Comparison of ENCODE assay signal across 17 mouse cellular contexts in genomic region chr9:115966746-115967145, GRCm38 (mm10). TPM values are rescaled to one million over a fixed set of nuclear protein-coding genes. Genes with fewer than 3 reads are reported as not detected.
DNase-seq lines count a peak whose midpoint lies in the region; TF ChIP-seq lines count a peak whose summit lies in the region.
"Had no signal": no experiment of that assay in that cellular context is flagged by ENCODE, and none has a peak within 500 bp of the region (broad histone marks: within the 10 kb centered on the region; RNA-seq: fewer than 3 reads in every experiment).

No protein-coding gene starts in this region.

- H3K4me3 ChIP-seq in gastrocnemius, adult 2 months = no peak overlapping the region
- H3K4me3 ChIP-seq: embryonic facial prominence, embryonic 12.5 days; heart, embryonic 10.5 days had no signal

- no peak for TF ChIP-seq CTCF in gastrocnemius, adult 2 months (IDR thresholded peaks at IDR 0.05)

- intact Hi-C loops in gastrocnemius, adult 2 months (cut with DNase I) = no loop called here
- intact Hi-C loops in gastrocnemius, postnatal 36 days (cut with DNase I) = no loop called here
- intact Hi-C loops in left cerebral cortex, postnatal 14 days (cut with DNase I) = no loop called here

- DNase-seq in gastrocnemius, adult 2 months = peak; percentile 28
- DNase-seq in gastrocnemius, postnatal 36 days = no peak
- peak; percentile 64 to 67 for DNase-seq in right cerebral cortex, adult 2 months (ENCODE audit: low spot score in 2 of 2)
- no peak for DNase-seq in right cerebral cortex, postnatal 4 days
- peak; percentile 40 to 60 for DNase-seq in left cerebral cortex, postnatal 14 days (ENCODE audit: low spot score in 2 of 2)
- DNase-seq in kidney, postnatal 14 days = no peak
- no peak for DNase-seq in spleen, postnatal 4 days (ENCODE audit: low spot score in 2 of 2)
- no peak for DNase-seq in urinary bladder, postnatal 36 days (ENCODE audit: low spot score in 2 of 2)
- DNase-seq: cerebellum, adult 2 months; heart, postnatal 14 days; liver; liver, postnatal 0 days; lung, postnatal 36 days; thymus, adult 18-20 months had no signal

- no peak overlapping the region for H3K27ac ChIP-seq in gastrocnemius, adult 2 months
- H3K27ac ChIP-seq: embryonic facial prominence, embryonic 12.5 days; heart, embryonic 10.5 days; hindbrain, embryonic 14.5 days had no signal

RNA-seq across cellular contexts. Expression of gene Gadl1, which starts 57.5 kb away (rescaled TPM):
- 10 to 100 TPM in 1 of 2 experiments, 1 to 10 TPM in 1; 3.0 to 11.2 TPM for total RNA-seq in gastrocnemius, adult 2 months (2021)
- 10 to 100 TPM in 1 of 2 experiments, 1 to 10 TPM in 1; 5.8 to 20.0 TPM for total RNA-seq in gastrocnemius, postnatal 36 days (2021)
- under 1 TPM; 0.40 to 0.62 TPM for total RNA-seq in left cerebral cortex, postnatal 14 days (2021)

Comparison
In these comparisons a context has a peak if more than half of its experiments do, and no peak if none do; other contexts are left out.
1. DNase-seq: peak in gastrocnemius, adult 2 months (single experiment), right cerebral cortex, adult 2 months (2 of 2) and left cerebral cortex, postnatal 14 days (2 of 2); none in gastrocnemius, postnatal 36 days (0 of 2), right cerebral cortex, postnatal 4 days (single experiment), kidney, postnatal 14 days (single experiment), spleen, postnatal 4 days (0 of 2) and urinary bladder, postnatal 36 days (0 of 2).